Mouse (Mus musculus) urinary bladder, adult 18-20 months (tissue): ENCODE results near the gene Nrros.

ENCODE experiments used
- DNase-seq, 2 experiments: peaks; one replicate each; pipeline ENCODE4 v3.0.0; 2022; ENCODE audit warnings: low spot score in 2 of 2, mixed read lengths in 2 of 2

Nrros gene

DNA sequence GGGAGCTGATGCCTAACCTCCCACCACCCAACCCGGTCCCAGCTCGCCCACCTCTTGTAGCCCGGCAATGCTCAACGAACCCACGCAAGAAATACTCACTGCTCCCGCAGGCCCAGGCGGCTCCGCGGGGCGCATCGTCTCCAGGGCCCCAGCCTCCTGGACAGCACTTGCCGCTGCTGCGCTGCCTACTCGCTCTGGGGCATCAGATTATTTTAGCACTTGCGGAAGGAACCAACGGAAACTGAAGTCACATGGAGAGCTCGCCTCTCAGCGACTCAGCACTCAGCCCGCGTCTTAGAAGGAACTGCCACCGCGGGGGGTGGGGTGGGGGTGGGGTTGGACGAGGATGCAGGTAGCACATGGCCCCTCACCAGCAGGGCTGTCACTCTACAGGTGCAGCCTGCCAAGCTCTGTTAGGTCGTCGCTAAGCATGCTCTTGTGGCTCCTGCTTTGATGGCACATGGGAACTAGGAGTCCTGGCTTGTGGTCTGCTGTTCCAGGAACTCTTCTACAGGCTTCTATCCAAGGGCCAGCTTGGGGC lies at the start of gene Nrros:
Nrros (minus strand) TSS at position 314 of the 541 bp plus-strand sequence.
- no peak for DNase-seq

DNA sequence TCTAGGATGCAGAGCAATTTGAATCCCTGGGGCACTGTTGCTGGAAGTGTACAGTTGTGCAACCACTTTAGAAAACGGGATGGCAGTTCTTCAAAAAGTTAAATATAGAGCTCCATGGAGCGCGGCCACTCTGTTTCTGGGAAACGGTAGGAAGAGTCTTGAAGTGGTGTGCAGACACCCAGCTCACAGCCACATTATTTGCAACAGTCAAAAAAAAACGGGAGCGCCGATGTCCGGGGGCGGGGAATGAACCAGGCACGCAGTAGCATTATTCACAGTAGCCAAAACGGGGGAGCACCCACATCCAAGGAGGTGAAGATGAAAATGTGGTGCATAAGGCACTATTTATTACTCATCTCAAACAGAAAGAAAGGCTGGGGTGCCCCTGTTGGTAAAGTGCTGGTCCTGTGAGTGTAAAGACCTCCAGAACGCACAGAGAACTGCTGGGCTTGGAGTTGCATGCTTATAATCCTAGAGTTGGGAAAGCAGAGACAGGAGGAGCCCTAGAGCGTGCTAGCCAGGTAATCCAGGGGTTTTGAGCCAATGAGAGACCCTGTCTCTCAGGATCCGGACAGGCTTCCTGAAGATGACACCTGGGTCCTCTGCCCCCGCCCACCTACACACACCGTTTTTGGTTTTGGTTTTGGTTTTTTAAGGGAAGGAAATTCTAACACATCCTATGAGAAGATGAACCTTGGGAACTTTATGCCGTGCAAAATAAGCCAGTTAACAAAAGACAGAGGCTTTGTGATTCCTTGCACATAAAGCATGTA lies 49.6 kb upstream of the Nrros start:
- DNase-seq, result no peak

DNA sequence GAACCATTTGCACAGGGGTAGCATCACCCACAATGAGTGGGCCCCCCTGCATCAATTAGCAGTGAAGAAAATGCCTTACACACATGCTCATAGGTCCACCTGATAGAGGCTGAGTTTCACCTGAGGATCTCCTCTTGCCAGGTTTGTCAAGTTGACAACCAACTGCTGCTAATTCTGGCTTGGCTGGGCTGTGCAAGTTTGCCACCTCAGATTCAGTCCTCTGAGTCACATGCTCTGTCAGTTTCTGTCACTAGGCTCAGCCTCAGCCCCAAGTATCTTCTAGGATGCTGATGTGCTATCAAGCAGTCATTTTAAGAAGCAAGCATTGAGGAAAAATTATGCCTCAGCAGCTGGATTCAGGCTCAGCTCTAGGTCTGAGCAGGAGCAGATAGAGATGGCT lies 48.8 kb upstream of the Nrros start:
- no peak for DNase-seq

DNA sequence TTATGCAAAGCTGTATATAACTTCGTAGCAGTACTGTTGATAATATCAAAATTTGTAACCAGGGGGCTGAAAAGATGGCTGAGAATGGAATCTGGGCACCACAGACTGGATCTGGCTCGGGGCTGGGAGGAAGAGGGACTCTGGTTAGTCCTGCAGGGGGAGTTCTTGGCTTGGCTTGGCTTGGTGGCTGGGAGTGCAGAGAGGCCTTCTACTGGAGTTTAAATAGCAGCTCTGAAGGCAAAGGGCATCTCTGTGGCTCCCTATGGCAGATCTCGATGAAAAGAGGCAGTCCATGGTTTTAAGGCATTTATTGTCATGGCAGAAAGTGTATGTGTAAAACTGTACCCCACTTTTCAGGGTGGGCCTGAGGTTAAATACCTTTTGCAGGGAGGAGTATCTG lies 39.5 kb upstream of the Nrros start:
- no peak for DNase-seq

DNA sequence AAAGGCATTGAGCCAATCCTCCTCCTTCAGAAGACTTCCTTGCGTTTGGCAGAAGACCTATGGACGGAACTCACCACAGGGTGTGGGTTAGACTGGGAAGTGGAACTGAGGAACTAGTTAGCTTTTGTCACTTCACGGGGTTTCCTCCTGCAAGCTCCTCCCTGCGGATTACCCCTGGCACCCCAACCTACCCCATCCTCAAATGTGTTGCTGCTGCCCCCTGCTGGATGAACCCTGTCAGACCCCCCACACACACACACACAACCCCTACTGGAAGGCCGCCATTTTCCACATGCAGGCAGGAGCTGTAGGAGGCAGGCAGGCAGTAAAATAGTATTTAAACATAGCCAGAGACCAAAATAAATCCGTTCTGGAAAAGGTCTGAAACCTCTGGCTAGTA lies 37.3 kb upstream of the Nrros start:
- DNase-seq, result peak; percentile 30 to 45

DNA sequence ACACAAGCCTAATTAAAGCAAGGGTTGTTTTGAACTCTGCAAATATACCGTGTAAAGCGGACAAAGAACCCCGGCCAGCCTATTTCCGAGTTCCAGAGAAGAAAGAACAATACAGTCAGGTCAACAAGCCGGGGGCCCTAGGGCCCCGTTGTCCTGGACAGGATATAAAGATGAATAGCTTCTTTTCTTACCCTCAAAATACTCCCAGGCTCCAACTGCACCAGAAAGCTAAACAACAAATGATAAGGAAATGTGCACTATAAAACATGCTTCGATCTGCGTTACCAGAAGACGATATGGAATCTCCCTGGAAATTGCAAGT lies 35.6 kb upstream of the Nrros start:
- DNase-seq, result no peak

DNA sequence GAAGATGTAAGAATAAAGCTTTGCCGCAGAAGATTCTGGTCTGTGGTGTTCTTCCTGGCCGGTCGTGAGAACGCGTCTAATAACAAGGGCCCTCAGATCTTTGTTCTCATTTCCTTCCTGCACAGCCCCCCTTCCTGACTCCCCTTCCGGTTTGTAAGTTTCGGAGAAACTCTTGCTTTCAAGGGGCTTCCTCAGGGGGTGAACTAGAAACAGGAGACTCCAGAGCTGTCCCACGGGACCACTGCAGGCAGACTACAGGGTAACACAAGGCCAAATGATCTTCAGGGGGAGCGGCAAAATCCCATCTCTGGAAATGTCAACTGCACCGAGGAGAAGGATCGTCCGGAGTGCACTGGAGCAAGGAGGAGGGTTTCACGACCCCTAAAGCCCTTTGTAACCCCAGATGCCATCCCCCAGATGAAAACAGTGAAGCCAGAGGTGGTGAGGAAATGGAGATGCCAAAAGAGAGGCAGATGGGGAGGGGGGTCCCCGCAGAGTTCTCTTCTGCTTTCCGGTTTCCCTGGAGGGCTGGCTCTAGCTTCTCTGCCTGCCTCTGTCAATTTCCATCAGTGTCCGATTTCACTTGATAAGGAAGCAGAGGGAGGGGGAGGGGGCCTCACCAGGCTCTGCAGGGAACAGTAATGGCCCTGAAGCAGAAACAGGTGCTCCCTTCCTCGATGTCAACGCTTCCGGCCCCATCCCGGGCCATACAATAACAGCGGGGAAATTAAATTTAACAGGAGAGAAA lies 35.0 kb upstream of the Nrros start:
- DNase-seq, result no peak

DNA sequence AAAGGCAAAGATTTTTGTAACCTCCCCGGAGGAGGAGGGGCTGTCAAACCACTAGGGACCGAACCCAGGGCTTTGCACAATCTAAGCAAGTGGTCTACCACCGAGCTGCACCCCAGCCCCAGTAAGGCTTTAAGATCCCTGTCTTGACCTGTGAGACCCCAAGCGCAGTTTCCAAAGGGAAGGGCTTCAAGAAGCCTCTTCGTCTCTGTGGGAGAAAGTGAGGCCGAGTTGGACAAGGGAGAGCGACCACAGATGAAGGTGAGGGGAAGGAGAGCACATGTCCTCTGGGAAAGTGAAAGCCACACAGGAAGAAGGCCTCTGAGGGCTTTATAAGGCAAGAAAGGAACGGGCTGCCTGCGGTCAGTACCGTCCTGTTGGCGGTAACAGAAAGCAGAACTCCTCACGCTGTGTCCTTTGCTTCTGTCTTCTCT lies 24.6 kb upstream of the Nrros start:
- no peak for DNase-seq

DNA sequence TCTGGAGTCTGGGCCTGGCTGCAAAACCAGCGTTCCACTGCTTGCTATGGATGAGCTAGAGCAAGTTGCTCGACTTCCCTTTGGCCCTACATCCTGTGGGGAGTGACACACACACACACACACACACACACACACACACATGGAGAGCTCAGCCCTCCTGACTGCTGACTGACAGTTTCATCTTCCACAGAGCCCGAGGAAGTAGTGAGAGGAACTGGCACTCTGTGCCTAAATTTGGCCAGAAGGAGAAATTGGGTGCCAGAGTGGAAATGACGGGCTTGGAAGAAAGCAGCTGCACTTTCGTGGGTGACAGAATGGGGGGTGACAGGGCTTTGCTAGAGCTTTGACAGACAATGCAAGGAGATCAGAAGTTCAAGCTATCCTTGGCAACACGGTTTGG lies 23.7 kb upstream of the Nrros start:
- no peak for DNase-seq

DNA sequence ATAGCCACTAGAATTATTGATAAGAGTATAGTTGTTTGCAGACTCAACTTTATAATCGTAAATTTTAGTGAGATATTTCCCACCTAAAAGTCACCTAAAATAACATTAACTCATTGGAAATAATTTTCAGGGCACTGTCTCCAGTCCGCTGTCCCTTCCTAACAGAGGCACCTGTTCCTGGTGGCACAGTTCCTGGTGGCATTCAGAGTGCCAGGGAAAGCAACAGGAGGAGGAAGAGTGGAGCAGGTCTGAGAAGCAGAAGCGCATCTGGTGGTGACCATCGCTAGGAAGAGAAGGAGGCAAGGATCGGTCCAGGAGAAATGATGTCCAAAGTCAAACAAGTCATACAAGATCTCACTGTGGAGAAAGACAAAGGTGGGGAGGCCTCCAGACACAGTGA lies 20.7 kb upstream of the Nrros start:
- DNase-seq, result no peak

DNA sequence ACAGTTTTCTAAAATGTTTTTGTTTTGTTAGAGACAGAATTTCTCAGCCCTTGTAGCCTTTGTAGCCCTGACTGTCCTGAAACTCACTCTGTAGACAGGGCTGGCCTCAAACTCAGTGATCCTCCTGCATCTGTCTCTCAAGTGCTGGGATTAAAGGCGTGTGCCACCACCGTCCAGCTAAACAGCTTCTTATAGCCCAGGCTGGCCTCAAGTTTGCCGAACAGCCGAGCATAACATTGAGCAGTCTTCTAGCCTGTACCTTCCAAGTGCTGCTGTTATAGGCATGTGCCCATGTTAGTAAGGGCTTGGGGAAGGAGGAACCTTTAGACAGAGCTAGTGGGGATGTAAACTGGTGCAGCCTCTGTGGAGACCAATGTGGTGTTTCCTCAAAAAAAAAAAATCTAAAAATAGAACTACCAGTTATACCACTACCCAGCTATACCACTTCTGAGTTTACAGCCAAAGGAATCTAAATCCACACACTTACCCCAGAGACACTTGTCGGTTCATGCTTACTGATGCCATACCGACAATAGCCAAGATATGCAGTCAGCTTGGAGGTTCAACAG lies 14.0 kb upstream of the Nrros start, which contains the start of gene Bex6:
Bex6 (plus strand) TSS at position 491 of the 569 bp plus-strand sequence.
- DNase-seq, result no peak

DNA sequence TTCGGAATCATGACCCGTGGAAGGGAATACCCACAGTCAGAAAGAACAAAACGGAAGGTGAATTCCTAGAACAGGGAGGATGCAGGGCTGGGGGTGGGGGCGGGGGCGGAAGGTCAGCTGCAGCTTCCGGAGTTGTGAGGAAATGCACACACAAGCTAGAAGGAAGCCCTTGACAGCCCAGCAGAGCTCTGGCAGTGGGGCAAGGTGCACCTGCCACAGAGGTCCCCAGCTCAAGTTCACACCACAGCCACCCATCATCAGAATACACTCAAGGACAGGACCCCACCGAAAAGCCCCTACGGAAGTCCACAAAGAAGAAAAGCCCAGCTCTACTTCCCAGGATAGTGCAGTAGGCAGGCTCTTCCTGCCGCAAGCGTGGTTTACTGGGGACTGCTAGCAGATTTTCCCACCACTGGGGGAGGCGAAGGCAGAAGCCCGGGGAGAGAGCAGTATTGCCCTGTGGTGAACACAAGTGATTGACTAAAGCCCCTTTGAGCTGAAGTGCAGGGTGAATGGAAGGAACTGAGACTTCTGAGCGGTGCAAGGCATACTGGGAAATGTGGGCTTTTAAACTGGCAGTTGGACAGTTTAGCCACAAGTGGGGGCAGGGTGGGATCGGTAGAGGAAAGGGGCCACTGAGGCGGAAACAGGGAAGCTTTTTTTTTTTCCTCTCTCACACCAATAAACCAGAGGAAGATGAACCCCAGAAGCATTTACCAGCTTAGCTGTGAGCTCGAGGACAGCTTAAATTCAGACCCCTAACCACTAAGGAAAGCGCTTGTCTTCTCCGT lies 11.7 kb upstream of the Nrros start:
- DNase-seq, result no peak

DNA sequence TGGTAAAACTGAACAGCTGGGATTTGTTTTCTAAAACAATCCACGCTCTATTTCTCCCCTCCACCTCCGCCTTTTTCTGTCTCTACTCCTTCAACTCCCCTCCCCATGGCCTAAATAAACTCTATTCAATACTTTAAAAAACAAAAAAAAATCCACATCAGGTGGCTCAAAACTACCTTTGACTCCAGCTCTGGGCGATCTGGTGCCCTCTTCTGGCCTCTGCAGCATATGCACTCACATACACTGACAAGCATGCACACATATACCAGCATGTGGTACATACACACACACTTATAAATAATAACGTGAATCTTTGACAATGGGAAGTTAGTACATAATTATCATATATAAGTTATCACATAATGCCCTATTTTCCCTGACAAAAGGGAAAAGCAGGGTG lies 9.6 kb upstream of the Nrros start:
- no peak for DNase-seq

DNA sequence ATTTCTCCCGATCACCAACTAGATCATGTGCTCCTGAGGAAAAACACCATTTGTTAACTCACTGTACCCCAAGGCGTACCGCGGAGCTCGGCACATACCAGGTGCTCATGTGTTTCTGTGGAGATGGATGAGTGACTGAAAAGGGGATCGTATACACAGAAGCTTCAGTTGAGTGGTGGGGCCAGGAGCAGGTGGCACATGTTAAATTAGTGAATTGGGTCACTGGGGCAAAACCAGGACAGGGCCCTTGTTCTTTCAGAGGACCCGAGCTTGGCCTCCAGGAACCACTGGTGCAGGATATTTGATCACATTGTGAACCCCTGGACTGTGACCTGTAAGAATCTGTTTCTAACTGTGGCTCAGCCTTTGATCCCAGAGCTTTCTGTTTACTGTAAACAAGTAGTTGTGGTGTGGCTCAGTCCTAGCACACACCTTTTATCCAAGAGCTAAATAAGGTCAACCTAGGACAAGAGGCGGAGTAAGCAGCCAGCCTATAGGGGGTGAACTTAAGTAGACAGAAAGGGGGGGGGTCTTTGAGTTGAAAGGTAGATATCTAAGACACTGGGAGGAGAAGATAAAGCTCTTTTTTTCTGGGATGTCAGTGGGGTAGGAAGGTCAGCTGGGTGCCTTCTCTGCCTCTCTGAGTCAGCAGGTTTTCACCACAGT lies 9.1 kb upstream of the Nrros start:
- DNase-seq, result no peak

DNA sequence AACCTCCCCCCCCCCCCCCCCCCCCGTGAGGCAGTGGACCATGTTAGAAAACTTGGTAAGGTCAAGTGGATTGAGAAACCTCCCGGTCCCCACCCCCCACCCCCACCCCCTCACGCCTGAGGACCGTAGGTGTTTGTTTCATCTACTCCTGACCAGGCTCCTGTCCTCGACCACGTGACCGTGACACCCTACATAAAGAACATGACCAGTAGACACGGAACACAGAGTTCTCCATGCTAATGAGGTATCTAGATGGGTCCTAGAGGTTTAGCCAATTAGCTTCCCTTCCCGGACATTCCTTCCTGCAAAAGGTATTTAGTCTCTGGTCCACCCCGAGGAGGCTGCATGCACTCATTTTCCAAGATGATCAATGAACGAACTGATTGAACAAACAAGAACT lies 8.0 kb upstream of the Nrros start:
- DNase-seq, result no peak

DNA sequence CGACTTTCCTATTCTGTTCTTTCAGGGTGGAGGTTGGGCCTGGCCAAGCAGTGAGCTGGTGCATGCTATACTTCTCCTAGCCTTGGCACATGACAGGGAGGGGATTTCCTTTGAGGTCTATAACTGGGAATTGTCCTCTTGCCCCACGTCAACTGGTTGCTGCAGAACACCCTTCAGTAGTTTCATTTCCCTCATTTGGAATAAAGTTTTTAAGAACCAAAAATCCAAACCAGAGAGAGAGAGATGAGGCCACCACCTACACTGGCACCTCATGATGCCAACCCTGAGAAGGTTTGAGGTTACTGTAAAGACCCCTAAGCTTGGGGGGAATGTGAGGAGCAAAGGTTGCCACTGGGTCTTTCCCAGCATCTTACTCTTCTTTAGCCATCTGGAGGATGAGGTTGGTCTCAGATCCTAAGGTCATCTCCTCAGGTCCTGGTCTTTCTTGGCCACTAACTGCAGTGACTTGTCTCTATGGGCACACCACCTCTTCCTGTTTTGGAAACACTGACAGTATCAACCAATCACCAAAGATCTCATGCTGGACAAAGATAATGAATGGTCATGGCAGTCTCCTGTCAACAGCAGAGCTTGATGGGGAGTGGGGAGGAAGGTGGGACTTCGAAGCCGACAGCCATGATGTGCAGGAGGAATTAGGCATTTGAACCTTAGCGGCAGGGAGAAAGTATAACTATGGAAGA lies 5.8 kb upstream of the Nrros start:
- no peak for DNase-seq

DNA sequence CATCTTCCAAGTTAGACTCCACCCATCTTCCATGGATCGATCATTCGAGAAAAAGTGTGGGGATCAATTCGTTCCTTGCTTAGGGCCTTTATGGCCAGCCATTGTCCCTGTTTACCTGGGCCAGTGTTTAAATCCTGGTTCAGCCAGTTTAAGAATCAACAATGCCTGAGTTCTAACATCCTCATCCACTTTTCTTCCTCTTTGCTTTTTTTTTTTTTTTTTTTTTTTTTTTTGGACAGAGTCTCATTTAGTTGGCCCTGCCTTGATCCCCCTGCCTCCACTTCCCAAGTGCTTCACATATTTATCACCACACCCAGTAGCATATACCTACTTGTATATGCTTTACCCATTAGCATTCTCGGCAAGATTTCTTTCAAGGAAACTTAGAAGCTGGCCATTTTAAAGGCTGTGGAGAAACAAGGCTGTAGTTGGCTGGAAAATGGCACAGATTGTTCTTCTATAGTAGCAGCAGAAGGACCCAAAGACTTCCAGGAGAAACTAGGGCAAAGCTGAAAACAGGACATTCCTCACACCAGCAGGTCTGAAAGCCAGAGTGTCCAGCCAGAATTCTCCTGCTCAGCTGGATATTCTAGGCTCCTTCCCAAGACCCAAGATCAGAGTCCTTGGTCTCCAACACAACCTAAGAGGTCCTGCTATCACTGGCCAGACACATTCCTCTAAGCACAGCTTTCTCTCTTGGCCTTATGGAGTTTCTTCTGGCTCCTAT lies 2.6 kb upstream of the Nrros start:
- DNase-seq, result no peak

DNA sequence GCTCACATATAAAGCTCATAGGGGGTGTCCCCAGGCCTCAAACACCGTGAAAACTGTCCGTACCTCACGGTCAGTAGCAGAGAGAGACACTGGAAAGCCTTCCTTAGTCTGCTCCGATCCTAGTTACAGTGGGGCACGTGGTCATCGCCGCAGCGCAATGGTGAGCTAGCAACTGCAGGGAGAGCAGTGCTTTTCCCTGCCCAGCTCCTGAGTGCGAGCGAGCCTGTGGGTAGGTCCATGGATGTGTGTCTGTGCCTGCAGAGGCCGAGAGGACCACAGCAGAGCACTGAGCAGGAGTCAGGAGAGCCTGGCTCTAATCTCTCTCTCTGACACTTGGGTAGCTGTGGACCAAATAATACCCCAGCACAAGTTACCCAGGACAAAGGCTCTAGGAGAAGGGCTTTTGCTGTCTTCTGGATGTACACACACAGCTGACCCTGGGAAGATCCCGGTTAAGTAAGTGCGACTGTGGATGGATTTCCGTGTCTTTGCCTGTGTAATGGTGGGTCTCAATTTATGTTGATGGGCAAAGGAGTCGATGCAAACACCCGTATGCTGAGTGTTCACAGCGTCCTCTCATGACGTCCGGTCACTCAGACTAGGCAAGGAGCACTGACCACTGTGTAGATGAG lies 882 bp downstream of the Nrros start:
- no peak for DNase-seq

DNA sequence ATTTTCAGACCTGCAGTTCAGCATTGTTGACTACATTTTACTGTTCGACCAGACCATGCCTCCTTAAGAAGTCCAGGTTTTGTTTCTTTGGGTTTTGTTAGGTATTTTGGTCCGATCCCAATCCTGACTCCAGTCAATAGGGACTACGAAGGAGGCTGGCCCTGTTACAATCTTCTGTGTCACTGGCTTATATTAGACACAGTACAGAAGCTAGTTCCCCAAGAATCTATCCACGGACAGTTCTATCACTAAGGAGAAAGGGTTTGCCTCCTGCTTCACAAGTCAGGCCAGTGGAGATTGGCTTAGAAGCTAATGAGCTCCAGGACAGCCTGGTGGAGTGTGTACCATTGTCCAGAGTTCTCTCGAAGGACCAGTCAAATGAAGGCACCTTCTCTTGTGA lies 1.5 kb downstream of the Nrros start:
- DNase-seq, result no peak

DNA sequence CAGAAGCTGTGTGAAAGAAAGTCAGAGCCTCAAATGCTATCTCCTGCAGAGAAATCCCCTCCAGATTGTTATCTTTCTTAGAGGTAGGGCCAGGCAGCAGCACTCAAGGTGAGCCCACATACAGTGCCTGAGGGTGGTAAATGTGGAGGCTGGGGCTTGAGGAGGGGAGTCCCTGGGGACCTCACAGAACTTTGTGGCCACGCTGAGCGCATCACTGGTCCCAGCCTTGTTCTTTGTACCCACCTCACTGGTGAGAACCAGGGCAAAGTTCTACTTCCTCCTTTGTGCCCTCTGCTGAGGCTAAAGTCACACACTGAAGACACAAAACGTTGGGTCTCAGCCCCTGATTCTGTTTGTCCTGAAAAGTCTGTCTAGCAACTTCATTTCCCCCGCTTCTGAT lies 2.0 kb downstream of the Nrros start:
- DNase-seq, result no peak
